Mouse (Mus musculus): Measurements from ENCODE around the gene Herc1.

DNA sequence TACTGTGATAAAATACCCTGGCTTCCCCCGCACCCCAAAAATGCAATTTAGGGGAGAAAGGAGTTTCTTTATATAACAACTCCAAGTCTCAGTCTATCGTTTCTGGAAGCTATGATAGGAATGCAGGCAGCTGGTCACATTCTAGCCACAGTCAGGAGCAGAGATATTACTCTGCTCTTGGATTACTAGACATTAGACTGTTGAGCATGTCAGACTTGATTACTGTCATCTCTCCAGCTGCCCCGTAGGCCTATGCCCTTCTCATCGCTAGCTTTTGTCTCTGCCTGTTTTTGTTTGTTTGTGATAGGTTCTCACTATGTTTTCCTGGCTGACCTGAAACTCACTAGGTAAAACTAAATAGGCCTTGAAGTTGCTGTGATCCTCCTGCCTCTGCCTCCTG is 41.5 kb upstream of the Herc1 start:
- no peak for TF ChIP-seq CTCF (IDR thresholded peaks at IDR 0.05; ENCODE audit: low read depth)
- no peak for TF ChIP-seq EP300 (IDR thresholded peaks at IDR 0.05; ENCODE audit: low read depth)

Data from heart, postnatal 0 days (tissue).